Mouse (Mus musculus) midbrain, postnatal 0 days (tissue): ENCODE results near the gene Abhd10. TPM values are rescaled to one million over a fixed set of nuclear protein-coding genes. Genes with fewer than 3 reads are reported as not detected.

ENCODE experiments used
- ATAC-seq: fragments of 200-750 bp; cut with Nextera tagmentation; 2 replicates; pipeline ENCODE4 v1.8.0; 2017; ENCODE audit warnings: moderate number of reproducible peaks, mild to moderate bottlenecking, moderate TSS enrichment, moderate library complexity; ENCODE audit not compliant: low FRiP score
- DNase-seq: peaks from one replicate; pipeline ENCODE4 v3.0.0-alpha.2; 2015; ENCODE audit warnings: low spot score
- H3K27ac ChIP-seq: fragments of 300-500 bp; sonication (generic); 2 replicates; pipeline ENCODE4 v1.5.1; 2014; ENCODE audit warnings: low read depth, mild to moderate bottlenecking, low read length, mixed read lengths
- H3K27me3 ChIP-seq: fragments of 300-500 bp; sonication (generic); 2 replicates; pipeline ENCODE4 v1.6.1; 2014; ENCODE audit warnings: low read length, control low read depth, mixed read lengths; ENCODE audit not compliant: insufficient read depth
- H3K36me3 ChIP-seq: fragments of 300-500 bp; sonication (generic); 2 replicates; pipeline ENCODE4 v1.6.1; 2014; ENCODE audit warnings: low read length, control low read depth, mixed read lengths; ENCODE audit not compliant: insufficient read depth
- H3K4me1 ChIP-seq: fragments of 300-500 bp; sonication (generic); 2 replicates; pipeline ENCODE4 v1.6.1; 2014; ENCODE audit warnings: mild to moderate bottlenecking, control low read depth, antibody characterized with exemption, low read length, mixed read lengths; ENCODE audit not compliant: insufficient read depth
- H3K4me2 ChIP-seq: fragments of 300-500 bp; sonication (generic); 2 replicates; pipeline ENCODE4 v1.6.1; 2014; ENCODE audit warnings: low read depth, mild to moderate bottlenecking, low read length, mixed read lengths; ENCODE audit not compliant: poor library complexity, severe bottlenecking
- H3K4me3 ChIP-seq: fragments of 300-500 bp; sonication (generic); 2 replicates; pipeline ENCODE4 v1.5.1; 2014; ENCODE audit warnings: low read depth, mild to moderate bottlenecking, low read length, moderate library complexity
- H3K9ac ChIP-seq: fragments of 300-500 bp; sonication (generic); replicated peaks from 2 replicates; pipeline ENCODE4 v1.6.1; 2014; ENCODE audit warnings: mild to moderate bottlenecking, low read length, moderate library complexity, mixed read lengths; ENCODE audit not compliant: poor library complexity, severe bottlenecking
- H3K9me3 ChIP-seq: fragments of 300-500 bp; sonication (generic); 2 replicates; pipeline ENCODE4 v1.6.1; 2016; ENCODE audit warnings: low read length, control low read depth
- CTCF ChIP-seq: IDR thresholded peaks from 2 replicates; pipeline ENCODE4 v1.5.1; 2016; ENCODE audit warnings: antibody characterized with exemption, mild to moderate bottlenecking
- WGBS: fragments of 180-500 bp; shearing (Covaris S2); extraction: QIAGEN DNeasy Blood & Tissue Kit; methylation state at CpG from one replicate; pipeline ENCODE4 v1.1.7; 2014; 5-methylcytosine and 5-hydroxymethylcytosine counted together
- polyA plus RNA-seq: library from polyadenylated mRNA; unstranded; fragments of >200 nt; fragmentation: Nextera tagmentation; extraction: Ambion mirVana; gene quantifications from 2 replicates; pipeline ENCODE4 v1.2.1, GENCODE M21; 2015
- total RNA-seq: library from RNA; depleted of rRNA; stranded (reverse); fragments of >200 nt; gene quantifications from 2 replicates; pipeline ENCODE4 v1.2.3, GENCODE M21; 2014

Gene Abhd10
- total and polyA plus RNA-seq, 2 experiments from 2014 or later: 21.5 to 34.2 TPM

GRCm38 (mm10) chr16:45722460-45722951 is 20.2 kb downstream of the Abhd10 start:
- Histone ChIP-seq H3K36me3 (peaks cover 20% of the 10 kb centered on the region; the same call in 1 of the 2 replicates), H3K9me3 (no peaks in the 10 kb centered on the region), H3K27ac (peak overlapping the region; percentile 97), H3K9ac (peak overlapping the region; percentile 79; the same call in 1 of the 2 replicates), H3K4me1 (peaks cover 12% of the 10 kb centered on the region; the same call in 1 of the 2 replicates), H3K4me3 (peak overlapping the region; percentile 51), H3K27me3 (no peaks in the 10 kb centered on the region), H3K4me2 (peak overlapping the region; percentile 72)
- TF ChIP-seq CTCF: no peak
- DNase-seq (peak; percentile 28), ATAC-seq (no peak; the same call in 1 of the 2 replicates)
- 33% methylated on average over 3 of the region's 3 CpGs for WGBS

- Histone ChIP-seq H3K9me3 (no peaks in the 10 kb centered on the region), H3K27me3 (no peaks in the 10 kb centered on the region), H3K4me3 (no peak overlapping the region), H3K36me3 (peaks cover 21% of the 10 kb centered on the region; the same call in 1 of the 2 replicates), H3K4me1 (peaks cover 12% of the 10 kb centered on the region; the same call in 1 of the 2 replicates), H3K9ac (no peak overlapping the region), H3K27ac (no peak overlapping the region), H3K4me2 (no peak overlapping the region)
- 89% methylated on average over 10 of the region's 10 CpGs for WGBS
- DNase-seq (no peak), ATAC-seq (no peak)
- no peak for TF ChIP-seq CTCF
These were observed 22.6 kb downstream of the Abhd10 start for GRCm38 (mm10) chr16:45720022-45720630.

- no peak overlapping the region for H3K4me3 ChIP-seq
- H3K4me1 ChIP-seq: peaks cover 12% of the 10 kb centered on the region; the same call in 1 of the 2 replicates
- WGBS: 94% methylated on average over 4 of the region's 4 CpGs
- H3K27me3 ChIP-seq: no peaks in the 10 kb centered on the region
- no peak overlapping the region for H3K4me2 ChIP-seq
- H3K9me3 ChIP-seq: no peaks in the 10 kb centered on the region
- H3K27ac ChIP-seq: no peak overlapping the region
- H3K9ac ChIP-seq: no peak overlapping the region
- DNase-seq (no peak), ATAC-seq (no peak)
- peaks cover 25% of the 10 kb centered on the region; the same call in 1 of the 2 replicates for H3K36me3 ChIP-seq
- no peak for TF ChIP-seq CTCF
These were observed 24.5 kb downstream of the Abhd10 start for GRCm38 (mm10) chr16:45718296-45718695.

GRCm38 (mm10) chr16:45714489-45715150 is 28.1 kb downstream of the Abhd10 start:
- no peak for TF ChIP-seq CTCF

GRCm38 (mm10) chr16:45713878-45714277 is 28.9 kb downstream of the Abhd10 start:
- peaks cover 23% of the 10 kb centered on the region for H3K36me3 ChIP-seq

More at GRCm38 (mm10) chr16:45714489-45715150, 28.1 kb downstream of the Abhd10 start:
- ATAC-seq (no peak), DNase-seq (no peak)
- Histone ChIP-seq H3K9me3 (no peaks in the 10 kb centered on the region), H3K9ac (no peak overlapping the region), H3K4me1 (no peaks in the 10 kb centered on the region), H3K27ac (no peak overlapping the region), H3K27me3 (no peaks in the 10 kb centered on the region), H3K4me2 (no peak overlapping the region), H3K4me3 (no peak overlapping the region), H3K36me3 (peaks cover 27% of the 10 kb centered on the region)
- WGBS: 88% methylated on average over 5 of the region's 5 CpGs

GRCm38 (mm10) chr16:45713261-45713660 is 29.5 kb downstream of the Abhd10 start:
- DNase-seq (no peak), ATAC-seq (no peak)
- 83% methylated on average over 5 of the region's 5 CpGs for WGBS
- TF ChIP-seq CTCF: no peak
- no peak overlapping the region for H3K27ac ChIP-seq
- no peak overlapping the region for H3K4me2 ChIP-seq
- H3K9ac ChIP-seq: no peak overlapping the region
- H3K36me3 ChIP-seq: peaks cover 17% of the 10 kb centered on the region
- no peaks in the 10 kb centered on the region for H3K4me1 ChIP-seq
- H3K4me3 ChIP-seq: no peak overlapping the region
- H3K27me3 ChIP-seq: no peaks in the 10 kb centered on the region
- H3K9me3 ChIP-seq: no peaks in the 10 kb centered on the region

More at GRCm38 (mm10) chr16:45713878-45714277, 28.9 kb downstream of the Abhd10 start:
- Histone ChIP-seq H3K27me3 (no peaks in the 10 kb centered on the region), H3K9me3 (no peaks in the 10 kb centered on the region), H3K27ac (no peak overlapping the region), H3K4me3 (no peak overlapping the region), H3K9ac (no peak overlapping the region), H3K4me2 (no peak overlapping the region), H3K4me1 (no peaks in the 10 kb centered on the region)
- ATAC-seq: no peak
- 74% methylated on average over 1 of the region's 1 CpGs for WGBS
- DNase-seq: no peak
- no peak for TF ChIP-seq CTCF
